Mouse (Mus musculus): ENCODE results near the gene Gpr37l1.

Gene Gpr37l1

GRCm38 (mm10) chr1:135183941-135184570 is 16.6 kb upstream of the Gpr37l1 start:
- in situ Hi-C loops (cut with MboI; ENCODE audit: low pct_unique_long_range_greater_than_20kb in 1 of 2, low sequenced_read_pairs in 2 of 2, unreplicated experiment in 1 of 2) = loop anchor here (5.0 to 25.0 kb wide), 2 partner anchors 68 to 503 kb away; no protein-coding TSS in a partner anchor

- in situ Hi-C loops (cut with MboI; ENCODE audit: low pct_unique_long_range_greater_than_20kb in 1 of 2, low sequenced_read_pairs in 2 of 2, unreplicated experiment in 1 of 2) = loop anchor here (5.0 to 25.0 kb wide), 2 partner anchors 69 to 504 kb away; no protein-coding TSS in a partner anchor
Observed at GRCm38 (mm10) chr1:135183448-135183847, 16.0 kb upstream of the Gpr37l1 start.

DNA sequence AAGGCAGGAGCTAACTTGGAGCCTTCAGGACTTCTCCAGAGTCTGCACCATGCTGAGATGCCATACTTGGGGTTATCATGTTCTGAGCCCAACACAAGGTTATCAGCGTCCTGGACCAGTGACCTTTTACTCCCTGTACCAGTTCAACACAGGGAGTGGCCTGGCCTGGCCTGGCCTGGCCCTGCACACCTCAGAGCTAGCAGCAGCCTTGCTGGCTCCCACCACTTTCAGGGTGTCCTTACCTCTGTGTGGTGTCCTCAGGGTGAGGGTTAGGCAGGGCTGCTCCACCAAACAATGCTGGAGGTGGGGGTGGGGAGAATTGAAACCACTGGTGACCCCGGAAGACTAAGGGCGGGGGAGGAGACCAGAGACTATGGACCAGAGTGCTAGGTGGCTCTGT is 15.5 kb upstream of the Gpr37l1 start:
- in situ Hi-C loops (cut with MboI; ENCODE audit: low pct_unique_long_range_greater_than_20kb in 1 of 2, low sequenced_read_pairs in 2 of 2, unreplicated experiment in 1 of 2) = loop anchor here (5.0 to 25.0 kb wide), 2 partner anchors 69 to 504 kb away; no protein-coding TSS in a partner anchor

GRCm38 (mm10) chr1:135181880-135182623 is 14.6 kb upstream of the Gpr37l1 start:
- in situ Hi-C loops (cut with MboI; ENCODE audit: low pct_unique_long_range_greater_than_20kb in 1 of 2, low sequenced_read_pairs in 2 of 2, unreplicated experiment in 1 of 2) = loop anchor here (5.0 to 25.0 kb wide), 2 partner anchors 70 to 505 kb away; no protein-coding TSS in a partner anchor

DNA sequence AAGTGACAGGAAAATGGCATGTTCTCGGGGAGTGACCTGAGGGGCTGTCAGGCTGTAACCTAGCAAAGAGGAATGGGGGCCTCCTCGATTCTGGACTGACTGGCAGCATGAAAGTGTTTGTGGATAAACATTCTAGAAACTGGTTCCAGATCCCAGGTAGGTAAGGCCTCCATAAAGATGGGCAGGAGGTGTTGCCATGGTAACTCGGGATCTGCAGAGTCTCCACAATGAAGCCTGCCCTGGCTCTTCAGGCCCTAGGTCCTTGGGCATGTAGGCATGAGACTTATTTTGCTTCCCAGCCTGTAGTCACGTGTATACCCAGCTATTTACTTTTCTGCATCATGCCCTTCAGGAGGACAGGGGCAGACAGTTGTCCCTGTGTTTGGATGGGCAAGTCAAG is 13.8 kb upstream of the Gpr37l1 start:
- in situ Hi-C loops (cut with MboI; ENCODE audit: low pct_unique_long_range_greater_than_20kb in 1 of 2, low sequenced_read_pairs in 2 of 2, unreplicated experiment in 1 of 2) = loop anchor here (5.0 to 25.0 kb wide), 2 partner anchors 71 to 506 kb away; no protein-coding TSS in a partner anchor

DNA sequence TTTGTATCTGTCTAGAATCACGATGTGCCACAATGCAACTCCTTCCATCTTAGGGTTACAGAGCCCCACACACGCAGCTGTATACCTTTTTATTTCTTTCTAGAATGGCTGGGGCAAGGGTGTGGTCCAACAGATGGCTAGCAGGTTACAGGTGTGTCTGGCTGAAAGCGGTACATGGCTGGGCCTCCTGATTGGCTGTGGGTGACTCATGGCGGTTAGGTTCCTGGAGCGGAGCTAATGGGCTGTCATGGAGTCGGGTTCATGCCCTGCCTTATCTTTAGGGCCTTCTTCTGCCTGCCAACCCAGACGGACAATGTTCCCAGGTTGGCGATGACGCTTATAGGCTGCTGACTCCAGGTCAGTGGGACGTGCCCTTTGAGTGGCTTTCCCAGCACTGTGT is 13.3 kb upstream of the Gpr37l1 start:
- in situ Hi-C loops (cut with MboI; ENCODE audit: low pct_unique_long_range_greater_than_20kb in 1 of 2, low sequenced_read_pairs in 2 of 2, unreplicated experiment in 1 of 2) = loop anchor here (5.0 to 25.0 kb wide), 2 partner anchors 71 to 506 kb away; no protein-coding TSS in a partner anchor

DNA sequence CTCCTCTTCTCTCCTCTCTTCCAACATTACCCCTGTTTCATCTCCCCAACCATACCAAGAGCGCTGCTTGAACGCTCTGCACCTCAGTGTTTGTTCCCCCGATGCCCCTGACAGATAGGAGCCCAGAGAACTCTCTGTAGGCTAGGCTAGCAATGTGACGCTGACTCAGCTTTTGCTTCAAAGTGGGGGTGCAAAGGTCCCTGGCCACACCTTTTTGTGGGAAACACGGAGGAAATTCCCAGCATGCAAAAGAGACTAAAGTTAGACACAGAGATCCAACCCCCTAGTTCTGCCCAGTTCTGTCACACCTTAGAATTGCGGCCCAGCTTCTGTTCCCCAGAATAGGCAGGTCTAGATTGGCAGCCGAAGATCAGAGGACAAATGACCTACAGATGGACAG is 11.4 kb upstream of the Gpr37l1 start:
- in situ Hi-C loops (cut with MboI; ENCODE audit: low pct_unique_long_range_greater_than_20kb in 1 of 2, low sequenced_read_pairs in 2 of 2, unreplicated experiment in 1 of 2) = loop anchor here (10.0 to 25.0 kb wide), 2 partner anchors 186 to 508 kb away; no protein-coding TSS in a partner anchor

DNA sequence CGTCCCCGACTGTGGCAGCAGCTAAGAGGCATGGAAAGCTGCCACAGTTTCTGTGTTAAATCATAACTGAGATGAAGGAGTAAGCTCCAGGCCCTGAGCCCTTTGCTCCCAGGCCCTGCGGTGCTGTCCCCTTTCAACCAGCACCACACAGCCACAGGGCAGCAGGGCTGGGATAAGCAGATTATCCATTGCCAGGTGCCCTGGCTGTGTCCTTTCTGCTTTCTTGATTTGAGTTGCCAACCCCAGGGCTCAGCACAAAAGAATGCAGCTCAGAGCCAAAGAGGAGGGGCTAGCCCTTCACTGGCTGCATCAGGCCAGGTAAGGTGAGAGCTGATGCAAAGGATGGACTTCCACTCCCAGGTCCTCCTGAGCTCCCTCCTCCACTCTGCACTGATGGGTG is 10.2 kb upstream of the Gpr37l1 start:
- in situ Hi-C loops (cut with MboI; ENCODE audit: low pct_unique_long_range_greater_than_20kb in 1 of 2, low sequenced_read_pairs in 2 of 2, unreplicated experiment in 1 of 2) = loop anchor here (10.0 to 25.0 kb wide), 2 partner anchors 187 to 510 kb away; no protein-coding TSS in a partner anchor

GRCm38 (mm10) chr1:135175176-135175575 is 7.7 kb upstream of the Gpr37l1 start:
- in situ Hi-C loops (cut with MboI; ENCODE audit: low pct_unique_long_range_greater_than_20kb in 1 of 2, low sequenced_read_pairs in 2 of 2, unreplicated experiment in 1 of 2) = loop anchor here (10.0 to 25.0 kb wide), 2 partner anchors 190 to 512 kb away; no protein-coding TSS in a partner anchor

- in situ Hi-C loops (cut with MboI; ENCODE audit: low pct_unique_long_range_greater_than_20kb in 1 of 2, low sequenced_read_pairs in 2 of 2, unreplicated experiment in 1 of 2) = loop anchor here in 1 of 2 experiments (10.0 kb wide), 1 partner anchor 191 kb away; no protein-coding TSS in a partner anchor
Observed at GRCm38 (mm10) chr1:135173311-135173710, 5.8 kb upstream of the Gpr37l1 start.

- in situ Hi-C loops (cut with MboI; ENCODE audit: low pct_unique_long_range_greater_than_20kb in 1 of 2, low sequenced_read_pairs in 2 of 2, unreplicated experiment in 1 of 2) = loop anchor here in 1 of 2 experiments (10.0 kb wide), 1 partner anchor 193 kb away; no protein-coding TSS in a partner anchor
Observed at GRCm38 (mm10) chr1:135171984-135172383, 4.5 kb upstream of the Gpr37l1 start.

GRCm38 (mm10) chr1:135171202-135171601 is 3.7 kb upstream of the Gpr37l1 start:
- in situ Hi-C loops (cut with MboI; ENCODE audit: low pct_unique_long_range_greater_than_20kb in 1 of 2, low sequenced_read_pairs in 2 of 2, unreplicated experiment in 1 of 2) = loop anchor here in 1 of 2 experiments (10.0 kb wide), 1 partner anchor 194 kb away; no protein-coding TSS in a partner anchor

- in situ Hi-C loops (cut with MboI; ENCODE audit: low pct_unique_long_range_greater_than_20kb in 1 of 2, low sequenced_read_pairs in 2 of 2, unreplicated experiment in 1 of 2) = loop anchor here in 1 of 2 experiments (10.0 kb wide), 1 partner anchor 195 kb away; no protein-coding TSS in a partner anchor
Observed at GRCm38 (mm10) chr1:135170299-135170698, 2.8 kb upstream of the Gpr37l1 start.

- in situ Hi-C loops (cut with MboI; ENCODE audit: low pct_unique_long_range_greater_than_20kb in 1 of 2, low sequenced_read_pairs in 2 of 2, unreplicated experiment in 1 of 2) = loop anchor here in 1 of 2 experiments (10.0 kb wide), 1 partner anchor 195 kb away; no protein-coding TSS in a partner anchor
Observed at GRCm38 (mm10) chr1:135169556-135170224, 2.2 kb upstream of the Gpr37l1 start.

DNA sequence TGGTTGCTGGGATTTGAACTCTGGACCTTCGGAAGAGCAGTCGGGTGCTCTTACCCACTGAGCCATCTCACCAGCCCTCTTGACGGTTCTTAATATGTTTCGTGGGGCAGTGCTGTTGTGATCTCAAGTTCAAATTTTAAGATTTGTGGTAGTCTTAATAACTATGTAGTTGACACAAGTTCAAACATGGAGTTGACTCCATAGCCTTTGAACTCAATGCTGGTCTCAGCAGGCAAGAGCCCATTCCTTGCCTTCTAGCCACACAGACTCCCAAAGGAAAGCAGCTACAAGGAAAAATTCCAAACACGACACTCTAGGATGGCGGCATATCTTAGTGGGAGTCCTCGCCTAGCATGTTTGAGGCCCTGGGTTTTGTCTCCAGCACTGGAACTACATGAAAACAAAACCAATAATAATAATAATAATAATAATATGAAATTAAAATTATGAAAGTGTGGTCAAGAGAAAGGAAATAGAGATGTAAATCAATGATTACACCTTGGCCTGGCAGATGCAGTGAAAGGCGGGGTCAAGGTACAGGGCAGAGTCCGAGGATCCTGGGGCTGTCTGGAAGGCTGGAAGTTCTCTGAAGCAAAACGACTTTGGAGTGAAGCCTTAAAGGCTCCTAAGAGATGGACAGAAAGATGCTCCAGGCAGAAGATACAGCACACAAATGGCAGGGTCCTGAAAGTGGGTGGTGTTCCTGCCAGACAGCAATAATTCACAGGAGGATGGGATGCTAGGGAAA is 1.1 kb upstream of the Gpr37l1 start:
- in situ Hi-C loops (cut with MboI; ENCODE audit: low pct_unique_long_range_greater_than_20kb in 1 of 2, low sequenced_read_pairs in 2 of 2, unreplicated experiment in 1 of 2) = no loop called here

GRCm38 (mm10) chr1:135162720-135163119 is 4.8 kb downstream of the Gpr37l1 start:
- in situ Hi-C loops (cut with MboI; ENCODE audit: low pct_unique_long_range_greater_than_20kb in 1 of 2, low sequenced_read_pairs in 2 of 2, unreplicated experiment in 1 of 2) = no loop called here

GRCm38 (mm10) chr1:135160411-135161050 is 7.0 kb downstream of the Gpr37l1 start:
- in situ Hi-C loops (cut with MboI; ENCODE audit: low pct_unique_long_range_greater_than_20kb in 1 of 2, low sequenced_read_pairs in 2 of 2, unreplicated experiment in 1 of 2) = no loop called here
